Mouse (Mus musculus) megakaryocyte, embryonic 14.5 days (primary cell): Measurements from ENCODE around the gene Cd247.

Experiments used
- FLI1 ChIP-seq: IDR thresholded peaks from 2 replicates; pipeline ENCODE4 v1.6.1; 2012; ENCODE audit warnings: low read length, inconsistent platforms, mixed read lengths
- GATA1 ChIP-seq: IDR thresholded peaks from 3 replicates; pipeline ENCODE4 v1.6.1; 2012; ENCODE audit warnings: mixed read lengths, low read length, inconsistent platforms, borderline replicate concordance

- no peak for TF ChIP-seq GATA1
- TF ChIP-seq FLI1, result no peak
Measured at GRCm38 (mm10) chr1:165848881-165849280, 60.4 kb downstream of the Cd247 start.
